ENCODE assay signal across 18 mouse cellular contexts in the genomic region with DNA sequence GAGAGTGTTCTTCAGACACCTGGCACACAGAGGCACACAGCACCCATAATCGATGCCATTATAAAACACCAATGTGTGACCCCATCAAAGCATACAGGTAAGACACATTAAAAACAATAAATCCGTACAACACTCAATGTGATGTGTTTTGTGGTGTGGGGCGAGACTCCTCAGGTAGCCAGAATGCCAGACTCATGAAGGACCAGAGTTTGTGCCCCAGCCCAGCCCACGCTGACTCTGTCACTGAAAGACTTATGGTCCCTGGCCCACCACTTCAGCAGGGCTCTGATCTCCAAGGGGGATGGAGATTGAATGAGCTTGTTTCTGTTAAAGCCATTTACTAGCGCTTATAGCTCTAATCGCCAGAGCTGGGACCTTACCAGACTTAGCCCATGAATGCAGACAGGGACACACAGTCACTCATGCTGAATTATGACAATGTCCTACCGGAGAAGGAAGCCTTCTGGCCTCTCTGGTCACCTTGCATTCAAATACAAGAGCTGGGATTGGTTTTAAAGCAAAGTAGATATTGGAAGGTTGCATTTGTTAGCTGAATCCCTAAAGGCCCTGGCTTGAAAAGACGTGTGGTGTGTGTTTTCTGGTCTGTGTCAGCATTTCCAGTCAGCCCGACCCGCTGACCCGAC.
A peak's percentile ranks its signal among the peaks of the same experiment; 100 is the strongest.
DNase-seq lines count a peak whose midpoint lies in the region; ATAC-seq and TF ChIP-seq lines count a peak whose summit lies in the region.
"Had no signal": no experiment of that assay in that cellular context is flagged by ENCODE, and none has a peak within 500 bp of the region (broad histone marks: within the 10 kb centered on the region; RNA-seq: fewer than 3 reads in every experiment).

No protein-coding gene starts in this region.

- no peak for DNase-seq in heart, postnatal 25 days (ENCODE audit: low spot score)
- peak; percentile 35 for DNase-seq in lung, embryonic 14.5 days
- no peak for DNase-seq in lung, adult 18-20 months
- peak; percentile 21 for DNase-seq in Muller cell, postnatal 12 days (ENCODE audit: inconsistent ontology term)
- peak; percentile 47 for DNase-seq in limb, embryonic 10.5 days (ENCODE audit: low spot score)
- no peak for DNase-seq in spleen, postnatal 14 days (ENCODE audit: low spot score in 2 of 2)
- DNase-seq in midbrain, embryonic 10.5 days (ENCODE audit: low spot score), result no peak
- DNase-seq: adrenal gland, adult 2 months; cerebellum, postnatal 14 days; gastrocnemius, postnatal 14 days; heart, postnatal 14 days; lung, adult 2 months had no signal

- intact Hi-C loops in heart, postnatal 25 days (cut with DNase I), result no loop called here

- no peak overlapping the region for H3K4me3 ChIP-seq in heart, embryonic 12.5 days
- no peak overlapping the region for H3K4me3 ChIP-seq in lung, embryonic 14.5 days (ENCODE audit: low read depth, low read length)
- no peak overlapping the region for H3K4me3 ChIP-seq in limb, embryonic 10.5 days
- no peak overlapping the region for H3K4me3 ChIP-seq in midbrain, embryonic 10.5 days
- H3K4me3 ChIP-seq: embryonic facial prominence, embryonic 15.5 days; forebrain, embryonic 10.5 days; left cerebral cortex, adult 2 months; limb, embryonic 15.5 days had no signal

- H3K9me3 ChIP-seq in heart, embryonic 12.5 days (replicated peaks), result no peaks in the 10 kb centered on the region
- no peaks in the 10 kb centered on the region for H3K9me3 ChIP-seq in lung, embryonic 14.5 days (ENCODE audit: low read depth, low read length)
- H3K9me3 ChIP-seq in limb, embryonic 10.5 days (replicated peaks), result no peaks in the 10 kb centered on the region
- H3K9me3 ChIP-seq in midbrain, embryonic 10.5 days (replicated peaks), result 0 out of 2 replicates have a peak, but pooled peaks cover 4% of the 10 kb centered on the region
- H3K9me3 ChIP-seq: embryonic facial prominence, embryonic 15.5 days; limb, embryonic 15.5 days had no signal

- no peak for TF ChIP-seq CTCF in lung, embryonic 14.5 days (IDR thresholded peaks at IDR 0.05; ENCODE audit: low read depth)

- no peaks in the 10 kb centered on the region for H3K27me3 ChIP-seq in heart, embryonic 12.5 days (replicated peaks)
- H3K27me3 ChIP-seq in lung, embryonic 14.5 days (ENCODE audit: insufficient read depth, low read length), result no peaks in the 10 kb centered on the region
- H3K27me3 ChIP-seq in limb, embryonic 10.5 days (ENCODE audit: low read depth, poor library complexity, severe bottlenecking), result no peaks in the 10 kb centered on the region
- no peaks in the 10 kb centered on the region for H3K27me3 ChIP-seq in midbrain, embryonic 10.5 days (ENCODE audit: low read depth, poor library complexity, severe bottlenecking)
- H3K27me3 ChIP-seq: CH12.LX; embryonic facial prominence, embryonic 15.5 days; limb, embryonic 15.5 days had no signal

- H3K36me3 ChIP-seq in heart, embryonic 12.5 days, result no peaks in the 10 kb centered on the region
- no peaks in the 10 kb centered on the region for H3K36me3 ChIP-seq in lung, embryonic 14.5 days (ENCODE audit: insufficient read depth)
- no peaks in the 10 kb centered on the region for H3K36me3 ChIP-seq in limb, embryonic 10.5 days
- no peaks in the 10 kb centered on the region for H3K36me3 ChIP-seq in midbrain, embryonic 10.5 days
- H3K36me3 ChIP-seq: embryonic facial prominence, embryonic 15.5 days; forebrain, embryonic 10.5 days; limb, embryonic 15.5 days had no signal

- H3K4me1 ChIP-seq in heart, embryonic 12.5 days (replicated peaks), result peaks cover 6% of the 10 kb centered on the region; the same call in 1 of the 2 replicates
- no peaks in the 10 kb centered on the region for H3K4me1 ChIP-seq in lung, embryonic 14.5 days (ENCODE audit: insufficient read depth)
- H3K4me1 ChIP-seq in limb, embryonic 10.5 days, result peaks cover 59% of the 10 kb centered on the region
- peaks cover 28% of the 10 kb centered on the region for H3K4me1 ChIP-seq in midbrain, embryonic 10.5 days

- H3K9ac ChIP-seq in heart, embryonic 12.5 days, result no peak overlapping the region
- H3K9ac ChIP-seq in lung, embryonic 14.5 days, result no peak overlapping the region
- H3K9ac ChIP-seq: embryonic facial prominence, embryonic 15.5 days; limb, embryonic 15.5 days had no signal

- WGBS in heart, embryonic 12.5 days, result 54% methylated on average over 11 of the region's 11 CpGs
- 37% methylated on average over 11 of the region's 11 CpGs for WGBS in lung, embryonic 14.5 days
- 39% methylated on average over 11 of the region's 11 CpGs for WGBS in limb, embryonic 10.5 days
- WGBS in midbrain, embryonic 10.5 days, result 69% methylated on average over 11 of the region's 11 CpGs

- ATAC-seq in heart, embryonic 12.5 days (ENCODE audit: insufficient number of reproducible peaks, low FRiP score), result no peak
- peak; percentile 55; the same call in 1 of the 2 replicates for ATAC-seq in lung, embryonic 14.5 days (ENCODE audit: insufficient read depth)

- no peak overlapping the region for H3K27ac ChIP-seq in heart, embryonic 12.5 days (ENCODE audit: poor library complexity, severe bottlenecking)
- peak overlapping the region; percentile 40; the same call in 1 of the 2 replicates for H3K27ac ChIP-seq in lung, embryonic 14.5 days (ENCODE audit: low read depth)
- peak overlapping the region; percentile 59 for H3K27ac ChIP-seq in limb, embryonic 10.5 days
- H3K27ac ChIP-seq in midbrain, embryonic 10.5 days (replicated peaks), result no peak overlapping the region
- H3K27ac ChIP-seq: embryonic facial prominence, embryonic 15.5 days; forebrain, embryonic 10.5 days; left cerebral cortex, adult 2 months had no signal

- H3K4me2 ChIP-seq in heart, embryonic 12.5 days, result peak overlapping the region; percentile 27; the same call in 1 of the 2 replicates
- no peak overlapping the region for H3K4me2 ChIP-seq in lung, embryonic 14.5 days
- H3K4me2 ChIP-seq: embryonic facial prominence, embryonic 15.5 days; limb, embryonic 15.5 days had no signal

Comparison
In these comparisons a context has a peak if more than half of its experiments do, and no peak if none do; other contexts are left out.
1. DNase-seq: peak in lung, embryonic 14.5 days (single experiment), Muller cell, postnatal 12 days (single experiment) and limb, embryonic 10.5 days (single experiment); none in heart, postnatal 25 days (single experiment), lung, adult 18-20 months (0 of 2), spleen, postnatal 14 days (0 of 2) and midbrain, embryonic 10.5 days (single experiment).
2. H3K27ac ChIP-seq: peak in lung, embryonic 14.5 days (single experiment) and limb, embryonic 10.5 days (single experiment); none in heart, embryonic 12.5 days (single experiment) and midbrain, embryonic 10.5 days (single experiment).